Mouse (Mus musculus) forebrain, embryonic 15.5 days (tissue): ENCODE data around the gene Gm44790. TPM values are rescaled to one million over a fixed set of nuclear protein-coding genes. Genes with fewer than 3 reads are reported as not detected.

ENCODE experiments used
- polyA plus RNA-seq: library from polyadenylated mRNA; unstranded; fragments of >200 nt; fragmentation: Nextera tagmentation; extraction: Ambion mirVana; gene quantifications from 2 replicates; pipeline ENCODE4 v1.2.1, GENCODE M21; 2015

The Gm44790 gene
- polyA plus RNA-seq, 1 experiment from 2014 or later, result not detected

Other genes with a start within 250 kb of the Gm44790 start
- 11.5 and 12.6 TPM in 2 replicates for gene Tgfa, start 231.4 kb upstream of the Gm44790 start, polyA plus RNA-seq
- gene Fam136a, start 61.0 kb upstream of the Gm44790 start, polyA plus RNA-seq, result 119 and 123 TPM in 2 replicates
- 510 and 573 TPM in 2 replicates for gene Snrpg, start 55.4 kb upstream of the Gm44790 start, polyA plus RNA-seq
- 102 and 110 TPM in 2 replicates for gene Pcyox1, start 29.5 kb upstream of the Gm44790 start, polyA plus RNA-seq
- 396 and 401 TPM in 2 replicates for gene Tia1, start 22.4 kb upstream of the Gm44790 start, polyA plus RNA-seq
- gene C87436, start 11.7 kb downstream of the Gm44790 start, polyA plus RNA-seq, result 33.2 and 35.3 TPM in 2 replicates
- 409 and 412 TPM in 2 replicates for gene Pcbp1, start 99.7 kb downstream of the Gm44790 start, polyA plus RNA-seq
- gene Asprv1, start 201.5 kb downstream of the Gm44790 start, polyA plus RNA-seq, result 0.59 and 0.61 TPM in 2 replicates
- 22.8 and 23.2 TPM in 2 replicates for gene Mxd1, start 242.5 kb downstream of the Gm44790 start, polyA plus RNA-seq